Mouse (Mus musculus): ENCODE data around the gene Mrps2. TPM values are rescaled to one million over a fixed set of nuclear protein-coding genes. Genes with fewer than 3 reads are reported as not detected.
A peak's percentile ranks its signal among the peaks of the same experiment; 100 is the strongest.

Gene Mrps2
- polyA plus RNA-seq, 2 experiments: 51.8 to 55.6 TPM

DNA sequence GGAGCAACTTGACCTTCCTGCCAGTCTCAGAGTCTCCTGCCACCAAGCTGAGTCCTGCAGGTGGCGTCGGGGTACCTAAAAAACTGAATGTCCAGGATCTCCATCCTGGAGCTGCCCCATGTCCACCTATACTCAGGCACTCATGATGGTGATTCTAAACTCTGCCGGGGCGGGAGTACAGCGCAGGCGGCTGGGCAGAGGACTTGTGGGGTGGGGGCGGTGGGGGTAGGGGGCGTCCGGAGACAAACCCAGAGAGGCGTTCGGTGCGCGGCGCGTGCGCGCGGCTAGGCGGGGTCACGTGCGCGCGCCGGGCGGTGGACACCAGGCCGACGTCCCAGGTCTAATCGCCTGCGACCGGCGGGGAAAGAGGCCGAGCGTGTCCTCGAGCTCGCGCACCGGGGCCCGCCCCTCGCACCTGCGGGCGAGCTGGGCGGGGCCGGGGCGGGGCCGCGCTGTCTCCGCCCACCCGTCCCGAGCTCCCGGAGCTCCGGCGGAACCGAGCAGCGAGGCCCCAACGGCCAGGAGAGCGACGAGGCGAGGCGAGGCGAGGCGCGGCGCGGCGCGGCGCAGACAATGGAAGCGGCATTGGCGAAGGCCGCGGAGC, 45.0 kb downstream of the Mrps2 start, which contains the start of gene Ralgds:
Gene Ralgds, plus strand, starts transcription at position 328 of the 604 bp plus-strand sequence.
- DNase-seq (ENCODE audit: low spot score): no peak
- H3K36me3 ChIP-seq (ENCODE audit: control insufficient read depth, insufficient read depth, low read length): no peaks in the 10 kb centered on the region; the same call in 1 of the 2 replicates
- H3K4me1 ChIP-seq (ENCODE audit: control insufficient read depth, insufficient read depth, low read length): peaks cover 15% of the 10 kb centered on the region; the same call in 1 of the 2 replicates
- peak within 1 kb of the TSS; percentile 70 for H3K27ac ChIP-seq (replicated peaks; ENCODE audit: low read depth, low read length)
- H3K9ac ChIP-seq (ENCODE audit: low read depth, low read length, severe bottlenecking): peak within 1 kb of the TSS; percentile 88
- 1% methylated on average over 29 of the region's 71 CpGs for WGBS
- TF ChIP-seq POLR2A (IDR thresholded peaks at IDR 0.05; ENCODE audit: borderline replicate concordance, extremely low read depth, insufficient read depth, insufficient read length): no peak
- H3K4me2 ChIP-seq (replicated peaks; ENCODE audit: low read depth, low read length, severe bottlenecking): peak within 1 kb of the TSS; percentile 91
- H3K27me3 ChIP-seq (ENCODE audit: control insufficient read depth, insufficient read depth, low read length): no peaks in the 10 kb centered on the region
- H3K9me3 ChIP-seq (ENCODE audit: control insufficient read depth, low read length): no peaks in the 10 kb centered on the region
- peak within 1 kb of the TSS; percentile 81 for H3K4me3 ChIP-seq (replicated peaks; ENCODE audit: low read length)
- ATAC-seq (ENCODE audit: low FRiP score, low read depth): peak; percentile 66

- Histone ChIP-seq H3K27ac (replicated peaks; ENCODE audit: low read depth, low read length) (peak overlapping the region; percentile 70), H3K27me3 (ENCODE audit: control insufficient read depth, insufficient read depth, low read length) (no peaks in the 10 kb centered on the region), H3K4me3 (replicated peaks; ENCODE audit: low read length) (peak overlapping the region; percentile 81), H3K9me3 (ENCODE audit: control insufficient read depth, low read length) (no peaks in the 10 kb centered on the region), H3K4me1 (ENCODE audit: control insufficient read depth, insufficient read depth, low read length) (peaks cover 21% of the 10 kb centered on the region), H3K36me3 (ENCODE audit: control insufficient read depth, insufficient read depth, low read length) (no peaks in the 10 kb centered on the region; the same call in 1 of the 2 replicates), H3K9ac (ENCODE audit: low read depth, low read length, severe bottlenecking) (peak overlapping the region; percentile 88), H3K4me2 (replicated peaks; ENCODE audit: low read depth, low read length, severe bottlenecking) (peak overlapping the region; percentile 91)
- TF ChIP-seq POLR2A (IDR thresholded peaks at IDR 0.05; ENCODE audit: borderline replicate concordance, extremely low read depth, insufficient read depth, insufficient read length): no peak
- DNase-seq (ENCODE audit: low spot score) (no peak), ATAC-seq (ENCODE audit: low FRiP score, low read depth) (peak; percentile 23; the same call in 1 of the 2 replicates)
- WGBS: 4% methylated on average over 45 of the region's 47 CpGs
Observed at GRCm38 (mm10) chr2:28513431-28514370, 45.8 kb downstream of the Mrps2 start.

DNA sequence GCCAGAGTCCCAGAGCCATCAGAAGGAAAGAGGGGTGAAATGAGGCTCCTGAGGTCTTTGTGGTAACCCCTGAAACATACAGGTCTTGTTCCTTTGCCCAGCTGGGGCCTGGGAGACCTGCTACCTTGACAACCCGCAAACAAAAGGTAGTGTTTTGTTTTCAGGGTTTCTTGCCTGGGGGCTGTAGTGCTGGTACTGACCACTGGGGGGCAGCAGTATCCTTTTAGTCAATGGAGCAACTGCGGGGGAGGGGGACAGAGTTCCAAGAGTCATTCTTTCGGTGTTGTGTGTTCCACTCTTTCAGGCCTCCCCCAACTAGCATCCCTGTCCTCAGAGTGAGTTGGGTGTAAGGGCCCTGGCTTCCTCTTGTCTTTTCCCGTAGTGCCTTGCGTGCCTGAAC, 46.6 kb downstream of the Mrps2 start:
- Histone ChIP-seq H3K4me1 (ENCODE audit: control insufficient read depth, insufficient read depth, low read length) (peaks cover 21% of the 10 kb centered on the region), H3K4me3 (replicated peaks; ENCODE audit: low read length) (peak overlapping the region; percentile 81), H3K27ac (replicated peaks; ENCODE audit: low read depth, low read length) (0 out of 2 replicates have a peak overlapping the region, but pooled peaks have one; percentile 9), H3K9me3 (ENCODE audit: control insufficient read depth, low read length) (no peaks in the 10 kb centered on the region), H3K4me2 (replicated peaks; ENCODE audit: low read depth, low read length, severe bottlenecking) (peak overlapping the region; percentile 91), H3K36me3 (ENCODE audit: control insufficient read depth, insufficient read depth, low read length) (no peaks in the 10 kb centered on the region; the same call in 1 of the 2 replicates), H3K9ac (ENCODE audit: low read depth, low read length, severe bottlenecking) (peak overlapping the region; percentile 88), H3K27me3 (ENCODE audit: control insufficient read depth, insufficient read depth, low read length) (no peaks in the 10 kb centered on the region)
- TF ChIP-seq POLR2A (IDR thresholded peaks at IDR 0.05; ENCODE audit: borderline replicate concordance, extremely low read depth, insufficient read depth, insufficient read length): no peak
- WGBS: 22% methylated on average over 5 of the region's 5 CpGs
- DNase-seq (ENCODE audit: low spot score) (peak; percentile 87), ATAC-seq (ENCODE audit: low FRiP score, low read depth) (no peak)

- DNase-seq (ENCODE audit: low spot score): peak; percentile 70
- H3K4me1 ChIP-seq (ENCODE audit: control insufficient read depth, insufficient read depth, low read length): peaks cover 29% of the 10 kb centered on the region
- 50% methylated on average over 5 of the region's 5 CpGs for whole genome bisulfite sequencing
Observed at GRCm38 (mm10) chr2:28517206-28517909, 49.5 kb downstream of the Mrps2 start.

More at GRCm38 (mm10) chr2:28517206-28517909, 49.5 kb downstream of the Mrps2 start:
- no peak for TF ChIP-seq POLR2A (IDR thresholded peaks at IDR 0.05; ENCODE audit: borderline replicate concordance, extremely low read depth, insufficient read depth, insufficient read length)
- peak; percentile 38; the same call in 1 of the 2 replicates for ATAC-seq (ENCODE audit: low FRiP score, low read depth)
- H3K27ac ChIP-seq (replicated peaks; ENCODE audit: low read depth, low read length): 0 out of 2 replicates have a peak overlapping the region, but pooled peaks have one; percentile 21
- H3K9ac ChIP-seq (ENCODE audit: low read depth, low read length, severe bottlenecking): no peak overlapping the region
- H3K9me3 ChIP-seq (ENCODE audit: control insufficient read depth, low read length): no peaks in the 10 kb centered on the region
- H3K36me3 ChIP-seq (ENCODE audit: control insufficient read depth, insufficient read depth, low read length): no peaks in the 10 kb centered on the region; the same call in 1 of the 2 replicates
- no peak overlapping the region for H3K4me3 ChIP-seq (replicated peaks; ENCODE audit: low read length)
- no peaks in the 10 kb centered on the region for H3K27me3 ChIP-seq (ENCODE audit: control insufficient read depth, insufficient read depth, low read length)
- H3K4me2 ChIP-seq (replicated peaks; ENCODE audit: low read depth, low read length, severe bottlenecking): no peak overlapping the region

All from limb, embryonic 14.5 days (tissue).